Mouse (Mus musculus): Measurements from ENCODE around the gene Gm11009.
"Not testable (repeated sequence)": the region's sequence is repeated elsewhere in the genome, so short reads cannot be mapped to it uniquely, and the experiment has no call there.

The Gm11009 gene

DNA sequence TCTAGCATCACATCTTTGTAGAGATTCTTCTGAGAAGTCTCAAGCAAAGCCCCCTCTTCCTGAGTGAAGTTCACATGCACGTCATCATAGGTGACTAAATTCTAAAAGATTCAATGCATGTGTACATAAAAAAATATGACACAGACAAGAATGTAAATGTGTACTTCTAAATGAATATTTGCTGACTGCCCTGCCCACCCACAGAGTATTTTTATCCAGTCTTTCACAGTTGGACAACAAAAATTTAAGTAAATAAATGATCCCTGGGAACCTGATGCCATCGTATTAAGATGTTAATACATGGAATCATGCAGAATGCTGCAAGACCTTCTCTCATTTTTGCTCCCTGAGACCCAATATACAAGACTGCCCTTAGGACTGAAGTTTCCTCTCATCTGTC is at the start of gene Gm11009:
TSS of gene Gm11009 (minus strand) at position 101 of the 400 bp plus-strand sequence.
- in situ Hi-C loops (cut with MboI, MseI), result not testable (repeated sequence)
